Mouse (Mus musculus) midbrain, embryonic 16.5 days (tissue): ENCODE measurements around the gene Gm9495. TPM values are rescaled to one million over a fixed set of nuclear protein-coding genes. Genes with fewer than 3 reads are reported as not detected.
"Not testable (repeated sequence)": the region's sequence is repeated elsewhere in the genome, so short reads cannot be mapped to it uniquely, and the experiment has no call there.

Experiments used
- ATAC-seq: fragments of 200-750 bp; cut with Nextera tagmentation; 2 replicates; pipeline ENCODE4 v1.8.0; 2017; ENCODE audit warnings: moderate TSS enrichment
- H3K27ac ChIP-seq: fragments of 300-500 bp; sonication (generic); 2 replicates; pipeline ENCODE4 v1.5.1; 2014; ENCODE audit warnings: mild to moderate bottlenecking, low read length, mixed read lengths
- H3K27me3 ChIP-seq: fragments of 300-500 bp; sonication (generic); 2 replicates; pipeline ENCODE4 v1.6.1; 2014; ENCODE audit warnings: low read depth, low read length, mixed read lengths; ENCODE audit not compliant: control insufficient read depth, insufficient read depth
- H3K36me3 ChIP-seq: fragments of 300-500 bp; sonication (generic); 2 replicates; pipeline ENCODE4 v1.6.1; 2014; ENCODE audit warnings: mild to moderate bottlenecking, low read length, moderate library complexity, mixed read lengths; ENCODE audit not compliant: control insufficient read depth, insufficient read depth
- H3K4me1 ChIP-seq: fragments of 300-500 bp; sonication (generic); 2 replicates; pipeline ENCODE4 v1.6.1; 2014; ENCODE audit warnings: mild to moderate bottlenecking, low read length, mixed read lengths; ENCODE audit not compliant: control insufficient read depth, insufficient read depth
- H3K4me2 ChIP-seq: fragments of 300-500 bp; sonication (generic); 2 replicates; pipeline ENCODE4 v1.6.1; 2014; ENCODE audit warnings: mild to moderate bottlenecking, low read length, mixed read lengths
- H3K4me3 ChIP-seq: fragments of 300-500 bp; sonication (generic); 2 replicates; pipeline ENCODE4 v1.5.1; 2014; ENCODE audit warnings: low read depth, mild to moderate bottlenecking, low read length, moderate library complexity, mixed read lengths
- H3K9ac ChIP-seq: fragments of 300-500 bp; sonication (generic); 2 replicates; pipeline ENCODE4 v1.6.1; 2014; ENCODE audit warnings: low read depth, low read length, mixed read lengths
- H3K9me3 ChIP-seq: fragments of 300-500 bp; sonication (generic); replicated peaks from 2 replicates; pipeline ENCODE4 v1.6.1; 2014; ENCODE audit warnings: mild to moderate bottlenecking, low read length, mixed read lengths; ENCODE audit not compliant: control insufficient read depth, poor library complexity, severe bottlenecking
- WGBS: fragments of 180-500 bp; shearing (Covaris S2); extraction: QIAGEN DNeasy Blood & Tissue Kit; methylation state at CpG from one replicate; pipeline ENCODE4 v1.1.7; 2014; 5-methylcytosine and 5-hydroxymethylcytosine counted together
- polyA plus RNA-seq: library from polyadenylated mRNA; unstranded; fragments of >200 nt; fragmentation: Nextera tagmentation; extraction: Ambion mirVana; gene quantifications from 2 replicates; pipeline ENCODE4 v1.2.1, GENCODE M21; 2015

The Gm9495 gene
- not detected in 2 replicates for polyA plus RNA-seq

GRCm38 (mm10) chr8:69453465-69453864 lies at the start of gene Gm9495:
Gm9495 (minus strand) TSS chr8:69453565.
- not testable (repeated sequence) for H3K4me2 ChIP-seq, ATAC-seq, H3K4me3 ChIP-seq, H3K4me1 ChIP-seq, H3K9me3 ChIP-seq, H3K27ac ChIP-seq, H3K9ac ChIP-seq, H3K27me3 ChIP-seq, H3K36me3 ChIP-seq
- 88% methylated on average over 1 of the region's 3 CpGs for WGBS

GRCm38 (mm10) chr8:69474946-69475345 lies 21.6 kb upstream of the Gm9495 start:
- H3K4me2 ChIP-seq, H3K9me3 ChIP-seq, ATAC-seq, H3K36me3 ChIP-seq, H3K4me3 ChIP-seq, H3K4me1 ChIP-seq, H3K9ac ChIP-seq, H3K27me3 ChIP-seq, H3K27ac ChIP-seq: not testable (repeated sequence)
- 78% methylated on average over 2 of the region's 3 CpGs for WGBS

- not testable (repeated sequence) for H3K27ac ChIP-seq, H3K4me2 ChIP-seq, H3K4me3 ChIP-seq, H3K36me3 ChIP-seq, ATAC-seq, H3K4me1 ChIP-seq, H3K9me3 ChIP-seq, H3K27me3 ChIP-seq, H3K9ac ChIP-seq
- WGBS = 71% methylated on average over 2 of the region's 3 CpGs
Observed at GRCm38 (mm10) chr8:69420018-69420417, 33.3 kb downstream of the Gm9495 start.

DNA sequence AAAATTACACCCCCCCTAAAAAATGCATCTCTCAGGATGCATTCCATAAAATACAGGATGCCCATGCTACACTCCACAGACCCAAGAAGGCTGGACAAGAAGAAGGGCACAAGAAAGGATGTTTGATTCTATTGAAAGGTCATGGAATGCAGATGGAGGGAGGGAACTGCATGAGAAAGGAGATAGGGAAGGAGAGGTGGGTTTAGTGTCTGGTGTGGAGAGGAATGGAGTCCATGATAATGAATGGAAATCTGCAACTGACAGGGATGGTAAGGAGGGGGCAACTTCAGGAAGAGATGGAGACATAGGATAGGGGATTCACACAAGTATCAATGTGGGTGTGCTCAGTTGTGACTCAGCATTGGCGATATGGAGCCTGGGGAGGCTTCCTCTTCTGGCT lies 39.0 kb downstream of the Gm9495 start:
- Histone ChIP-seq H3K9me3 (no peaks in the 10 kb centered on the region), H3K27ac (no peak overlapping the region), H3K9ac (no peak overlapping the region), H3K4me1 (no peaks in the 10 kb centered on the region), H3K4me3 (no peak overlapping the region), H3K36me3 (no peaks in the 10 kb centered on the region), H3K27me3 (no peaks in the 10 kb centered on the region), H3K4me2 (no peak overlapping the region)
- 92% methylated on average over 1 of the region's 1 CpGs for WGBS
- ATAC-seq = no peak

DNA sequence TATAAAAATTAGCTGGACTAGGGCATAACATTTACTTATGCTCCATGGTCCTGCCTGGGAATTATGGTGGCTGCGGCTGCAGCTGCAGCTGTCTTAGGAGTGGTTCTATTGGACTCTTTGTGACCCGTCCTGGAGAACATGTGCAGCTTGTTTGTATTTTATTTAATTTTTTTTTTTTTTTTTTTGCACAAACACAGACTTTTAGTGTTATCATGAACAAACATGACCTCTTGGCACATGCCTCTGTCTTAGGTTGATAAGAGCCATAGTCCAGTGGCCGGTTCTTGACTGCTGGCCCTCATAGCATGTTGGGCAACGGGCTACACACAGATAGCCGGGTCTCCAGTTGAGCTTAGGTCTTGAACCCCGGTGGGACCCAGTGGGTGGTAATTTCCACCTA lies 48.6 kb downstream of the Gm9495 start:
- Histone ChIP-seq H3K27me3 (no peaks in the 10 kb centered on the region), H3K4me1 (no peaks in the 10 kb centered on the region), H3K9me3 (no peaks in the 10 kb centered on the region; the same call in 1 of the 2 replicates), H3K36me3 (no peaks in the 10 kb centered on the region), H3K4me3 (no peak overlapping the region), H3K27ac (no peak overlapping the region), H3K9ac (no peak overlapping the region), H3K4me2 (no peak overlapping the region)
- no peak for ATAC-seq
- WGBS = 94% methylated on average over 6 of the region's 6 CpGs

DNA sequence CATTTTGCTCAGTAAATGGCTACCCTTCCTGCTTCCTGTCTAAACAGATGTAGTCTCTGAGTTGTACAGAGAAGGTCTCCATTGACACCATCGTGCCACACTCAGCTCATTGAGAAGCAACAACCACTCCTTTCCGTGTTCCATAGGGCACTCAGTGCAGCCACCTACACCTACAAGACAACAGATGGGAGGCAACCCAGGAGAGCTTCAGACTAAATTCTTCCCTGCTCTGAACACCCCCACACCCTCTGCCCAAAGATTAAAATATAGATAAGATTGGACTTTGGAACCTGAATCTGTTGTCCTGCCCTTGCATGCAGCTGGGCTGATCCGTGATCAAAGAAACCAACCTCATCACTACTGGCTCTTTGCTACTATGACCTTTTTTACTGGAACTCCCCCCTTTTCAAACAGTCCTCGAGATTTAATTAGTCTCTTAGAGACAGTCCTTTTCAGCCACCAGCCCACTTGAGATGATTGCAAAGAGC lies 53.4 kb downstream of the Gm9495 start:
- Histone ChIP-seq H3K27ac (no peak overlapping the region), H3K9ac (no peak overlapping the region), H3K27me3 (no peaks in the 10 kb centered on the region)

GRCm38 (mm10) chr8:69399181-69399955 lies 54.0 kb downstream of the Gm9495 start:
- H3K9ac ChIP-seq = peak overlapping the region; percentile 78
- H3K4me3 ChIP-seq = peak overlapping the region; percentile 53
- peaks cover 8% of the 10 kb centered on the region for H3K4me1 ChIP-seq
- H3K4me2 ChIP-seq = peak overlapping the region; percentile 81
- H3K27ac ChIP-seq = no peak overlapping the region
- H3K36me3 ChIP-seq = no peaks in the 10 kb centered on the region
- no peaks in the 10 kb centered on the region for H3K27me3 ChIP-seq
- H3K9me3 ChIP-seq = no peaks in the 10 kb centered on the region; the same call in 1 of the 2 replicates
- peak; percentile 19 for ATAC-seq
- 9% methylated on average over 41 of the region's 43 CpGs for WGBS

More for the DNA sequence above, 53.4 kb downstream of the Gm9495 start:
- ATAC-seq = no peak
- H3K9me3 ChIP-seq = no peaks in the 10 kb centered on the region; the same call in 1 of the 2 replicates
- peak overlapping the region; percentile 53 for H3K4me3 ChIP-seq
- peak overlapping the region; percentile 81 for H3K4me2 ChIP-seq
- H3K36me3 ChIP-seq = no peaks in the 10 kb centered on the region
- H3K4me1 ChIP-seq = peaks cover 4% of the 10 kb centered on the region; the same call in 1 of the 2 replicates
- WGBS = 64% methylated on average over 4 of the region's 4 CpGs

DNA sequence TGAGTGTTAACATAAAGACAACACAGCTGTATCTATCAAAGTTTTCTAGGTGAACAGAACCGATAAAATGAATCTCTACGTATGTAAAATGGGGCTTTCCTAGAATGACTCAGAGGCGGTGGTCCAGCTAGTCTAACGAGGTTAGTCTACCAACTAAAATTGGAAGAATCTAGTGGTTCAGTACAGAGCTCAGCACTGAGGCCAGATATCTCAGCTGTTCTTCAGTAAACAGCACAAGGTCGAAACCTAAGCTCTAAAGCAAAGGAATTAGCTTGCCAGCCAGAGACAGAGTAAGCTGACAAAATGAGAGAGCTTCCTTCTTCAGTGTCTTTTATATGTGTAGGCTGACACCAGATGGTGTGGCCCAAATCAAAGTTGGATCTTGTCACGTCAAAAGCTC lies 57.2 kb downstream of the Gm9495 start:
- H3K9me3 ChIP-seq = peaks cover 6% of the 10 kb centered on the region
- H3K4me3 ChIP-seq = no peak overlapping the region
- peak overlapping the region; percentile 55 for H3K4me2 ChIP-seq
- no peaks in the 10 kb centered on the region for H3K36me3 ChIP-seq
- peaks cover 12% of the 10 kb centered on the region for H3K4me1 ChIP-seq
- H3K27me3 ChIP-seq = no peaks in the 10 kb centered on the region
- no peak for ATAC-seq
- no peak overlapping the region for H3K9ac ChIP-seq
- WGBS = 75% methylated on average over 6 of the region's 6 CpGs
- no peak overlapping the region for H3K27ac ChIP-seq

DNA sequence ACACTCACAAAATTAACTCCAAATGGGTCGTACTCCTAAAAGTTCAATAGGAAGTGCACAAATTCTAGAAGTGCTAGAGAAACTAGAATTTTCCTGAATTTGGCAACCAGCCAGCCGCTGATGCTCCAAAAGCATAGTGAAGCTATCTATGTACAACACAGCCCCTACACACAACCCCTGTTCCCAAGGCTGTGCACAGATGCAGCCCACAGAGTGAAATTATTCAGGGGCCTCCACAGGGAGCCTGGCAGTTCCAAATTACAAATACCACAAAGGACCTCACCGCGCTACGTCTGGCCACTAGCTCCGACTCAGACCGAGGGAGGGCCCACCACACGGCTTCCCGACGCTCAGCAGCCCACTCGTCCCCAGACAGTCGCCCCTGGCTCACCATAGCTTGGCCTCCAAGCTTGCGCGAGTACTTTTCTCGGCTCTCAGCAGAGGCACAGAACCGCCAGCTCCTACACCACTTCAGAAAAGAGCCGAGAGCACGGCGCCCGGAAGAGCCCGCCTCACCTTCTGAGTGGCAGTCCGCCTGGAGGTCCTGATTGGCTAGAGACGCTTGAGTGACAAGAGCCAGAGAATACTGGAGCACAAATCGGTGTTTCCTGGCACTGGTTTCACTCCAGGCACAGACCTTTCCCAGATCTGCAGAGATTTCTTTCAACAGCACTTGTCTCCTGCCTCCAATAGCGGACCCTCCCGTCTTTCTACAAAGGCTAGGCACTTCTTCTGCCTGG lies 58.1 kb downstream of the Gm9495 start:
- Histone ChIP-seq H3K9me3 (peaks cover 11% of the 10 kb centered on the region), H3K4me1 (peaks cover 12% of the 10 kb centered on the region)
- 2% methylated on average over 26 of the region's 26 CpGs for WGBS

More for the DNA sequence above, 58.1 kb downstream of the Gm9495 start:
- Histone ChIP-seq H3K36me3 (no peaks in the 10 kb centered on the region), H3K4me3 (peak overlapping the region; percentile 54), H3K9ac (peak overlapping the region; percentile 88), H3K27ac (peak overlapping the region; percentile 93), H3K4me2 (peak overlapping the region; percentile 61), H3K27me3 (no peaks in the 10 kb centered on the region)
- ATAC-seq = peak; percentile 99
